Mouse (Mus musculus) spleen, adult 2 months (tissue): ENCODE data around the gene Plppr1. TPM values are rescaled to one million over a fixed set of nuclear protein-coding genes. Genes with fewer than 3 reads are reported as not detected.

Source experiments
- DNase-seq, 2 experiments: peaks; one replicate each; pipeline versions ENCODE4 v3.0.0 to v3.0.0-alpha.2; 2012 to 2021; ENCODE audit warnings: low spot score in 2 of 2, low read depth in 1 of 2
- H3K27ac ChIP-seq: fragments of 200-500 bp; 2 replicates; pipeline ENCODE4 v1.5.1; 2012; ENCODE audit warnings: low read length, inconsistent platforms; ENCODE audit not compliant: insufficient read depth
- H3K27me3 ChIP-seq: fragments of 200-500 bp; 2 replicates; pipeline ENCODE4 v1.6.1; 2012; ENCODE audit warnings: mild to moderate bottlenecking, moderate library complexity, low read length, inconsistent platforms; ENCODE audit not compliant: control insufficient read depth, insufficient read depth
- H3K36me3 ChIP-seq: fragments of 200-500 bp; 2 replicates; pipeline ENCODE4 v1.6.1; 2012; ENCODE audit warnings: mild to moderate bottlenecking, low read length, inconsistent platforms; ENCODE audit not compliant: control insufficient read depth, insufficient read depth
- H3K4me1 ChIP-seq: fragments of 200-500 bp; 2 replicates; pipeline ENCODE4 v1.6.1; 2011; ENCODE audit warnings: inconsistent platforms; ENCODE audit not compliant: control insufficient read depth, insufficient read depth, insufficient read length
- H3K4me3 ChIP-seq: fragments of 200-500 bp; 2 replicates; pipeline ENCODE4 v1.5.1; 2011; ENCODE audit warnings: mild to moderate bottlenecking, inconsistent platforms; ENCODE audit not compliant: insufficient read depth, insufficient read length; ENCODE audit errors: extremely low read depth
- CTCF ChIP-seq: fragments of 200-500 bp; IDR thresholded peaks from 2 replicates; pipeline ENCODE4 v1.5.1; 2011; ENCODE audit warnings: mild to moderate bottlenecking, inconsistent platforms; ENCODE audit not compliant: insufficient read depth, insufficient read length, insufficient replicate concordance; ENCODE audit errors: extremely low read depth
- POLR2A ChIP-seq: fragments of 200-500 bp; IDR thresholded peaks from 2 replicates; pipeline ENCODE4 v1.6.1; 2011; ENCODE audit warnings: low read depth, low read length, inconsistent platforms
- WGBS: fragments of 180-500 bp; shearing (Covaris S2); methylation state at CpG from one replicate; pipeline ENCODE4 v1.1.7; 2018; 5-methylcytosine and 5-hydroxymethylcytosine counted together
- polyA plus RNA-seq: library from polyadenylated mRNA; depleted of rRNA; stranded (reverse); fragments of >200 nt; gene quantifications from 2 replicates; pipeline ENCODE4 v1.2.3, GENCODE M21; 2012

Gene Plppr1
- polyA plus RNA-seq, 1 experiment: 0.16 TPM

- Histone ChIP-seq H3K36me3 (no peaks in the 10 kb centered on the region), H3K27ac (no peak overlapping the region), H3K4me3 (no peak overlapping the region), H3K4me1 (peaks cover 4% of the 10 kb centered on the region; the same call in 1 of the 2 replicates), H3K27me3 (no peaks in the 10 kb centered on the region)
- WGBS: 5% methylated on average over 2 of the region's 2 CpGs
- no peak for TF ChIP-seq POLR2A
- no peak for DNase-seq
Measured at GRCm38 (mm10) chr4:49245274-49245673, 186.2 kb downstream of the Plppr1 start.

DNA sequence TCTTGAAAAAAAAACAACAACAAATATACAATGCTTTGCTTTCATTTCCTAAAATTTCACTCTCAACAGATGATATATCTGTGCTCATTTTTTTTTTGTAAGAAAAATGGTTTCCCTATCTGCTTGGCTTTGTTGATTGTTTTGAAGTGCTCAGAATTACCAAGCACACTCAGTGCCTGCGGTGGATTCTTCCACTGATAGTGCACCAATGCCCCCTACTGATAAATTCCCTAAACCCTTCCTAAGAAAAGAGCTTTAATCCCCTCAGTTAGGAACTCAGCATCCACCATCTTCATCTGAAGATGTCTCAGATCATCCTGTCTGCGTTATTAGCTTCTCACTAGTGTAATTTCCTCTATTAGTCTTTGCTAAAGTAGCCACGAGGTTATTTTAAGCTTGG is 192.2 kb downstream of the Plppr1 start:
- WGBS: 37% methylated on average over 3 of the region's 3 CpGs
- no peak overlapping the region for H3K27ac ChIP-seq
- H3K4me1 ChIP-seq: no peaks in the 10 kb centered on the region
- no peak for DNase-seq
- no peaks in the 10 kb centered on the region for H3K36me3 ChIP-seq
- no peaks in the 10 kb centered on the region for H3K27me3 ChIP-seq
- TF ChIP-seq POLR2A (no peak), CTCF (no peak)
- H3K4me3 ChIP-seq: no peak overlapping the region

GRCm38 (mm10) chr4:49252169-49252568 is 193.1 kb downstream of the Plppr1 start:
- H3K27me3 ChIP-seq: no peaks in the 10 kb centered on the region
- no peak overlapping the region for H3K4me3 ChIP-seq
- no peak for DNase-seq
- H3K4me1 ChIP-seq: no peaks in the 10 kb centered on the region
- TF ChIP-seq CTCF: no peak
- TF ChIP-seq POLR2A: no peak
- H3K36me3 ChIP-seq: no peaks in the 10 kb centered on the region
- WGBS: 20% methylated on average over 3 of the region's 3 CpGs
- H3K27ac ChIP-seq: no peak overlapping the region

DNA sequence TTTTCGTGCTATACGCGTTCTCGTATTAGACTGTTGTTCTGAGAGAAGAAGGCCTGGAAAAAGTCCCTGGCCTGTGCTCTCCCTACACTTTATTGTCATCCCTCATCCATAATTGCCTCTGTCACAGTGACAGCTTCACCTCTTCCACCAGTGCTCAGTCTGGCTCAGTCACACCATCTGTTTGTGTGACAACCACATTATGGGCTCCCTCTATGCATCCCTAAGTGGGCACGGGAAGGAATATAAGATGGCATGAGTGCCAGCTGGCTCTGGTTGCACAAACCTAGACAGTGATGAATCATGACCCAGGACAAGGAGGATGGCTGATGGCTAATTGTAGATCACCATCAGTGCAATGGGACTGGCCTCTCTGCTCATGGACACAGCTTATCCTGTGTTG is 219.4 kb downstream of the Plppr1 start:
- WGBS: 94% methylated on average over 5 of the region's 5 CpGs
- H3K4me1 ChIP-seq: no peaks in the 10 kb centered on the region
- no peaks in the 10 kb centered on the region for H3K27me3 ChIP-seq
- DNase-seq: no peak
- no peak overlapping the region for H3K27ac ChIP-seq
- no peak for TF ChIP-seq CTCF
- TF ChIP-seq POLR2A: no peak
- no peaks in the 10 kb centered on the region for H3K36me3 ChIP-seq
- H3K4me3 ChIP-seq: no peak overlapping the region

DNA sequence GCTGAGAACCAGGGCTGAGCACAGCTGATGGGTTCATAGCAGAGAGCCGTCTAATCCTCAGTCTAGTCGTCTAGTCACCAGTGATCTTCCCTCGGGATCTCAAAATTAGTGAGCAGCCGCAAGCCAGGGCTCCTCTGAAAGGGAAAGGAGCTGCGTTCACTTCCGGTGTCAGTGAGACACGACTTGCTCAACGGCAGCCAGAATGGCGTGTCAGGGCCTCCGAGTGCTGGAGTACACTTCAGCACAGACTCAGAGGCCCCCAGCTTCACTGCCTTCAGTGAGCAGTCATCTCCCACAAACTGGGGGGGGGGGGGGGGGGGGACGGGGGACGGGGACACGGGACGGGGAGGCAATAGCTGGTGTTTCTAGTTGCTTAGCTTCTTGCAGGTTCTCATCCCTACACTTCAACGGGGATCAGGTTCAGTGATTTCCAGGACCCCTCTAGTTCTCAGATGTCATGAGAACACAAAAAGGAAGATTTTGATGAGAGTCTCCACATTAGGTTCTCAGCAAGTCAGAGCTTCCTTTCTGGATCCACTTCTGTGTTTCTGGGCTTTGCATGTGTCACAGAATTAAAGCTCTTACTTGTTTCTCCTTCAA is 225.7 kb downstream of the Plppr1 start:
- Histone ChIP-seq H3K4me3 (peak overlapping the region; percentile 36), H3K27me3 (no peaks in the 10 kb centered on the region), H3K36me3 (no peaks in the 10 kb centered on the region), H3K4me1 (no peaks in the 10 kb centered on the region), H3K27ac (peak overlapping the region; percentile 13; the same call in 1 of the 2 replicates)
- TF ChIP-seq POLR2A (no peak), CTCF (no peak)
- DNase-seq: peak in 1 of 2 experiments; percentile 18
- WGBS: 49% methylated on average over 14 of the region's 15 CpGs

GRCm38 (mm10) chr4:49285340-49286196 is 226.5 kb downstream of the Plppr1 start:
- Histone ChIP-seq H3K27ac (no peak overlapping the region), H3K27me3 (no peaks in the 10 kb centered on the region), H3K4me3 (no peak overlapping the region), H3K4me1 (no peaks in the 10 kb centered on the region), H3K36me3 (no peaks in the 10 kb centered on the region)
- peak in 1 of 2 experiments; percentile 6 for DNase-seq
- TF ChIP-seq CTCF (no peak), POLR2A (no peak)
- WGBS: 43% methylated on average over 15 of the region's 15 CpGs

DNA sequence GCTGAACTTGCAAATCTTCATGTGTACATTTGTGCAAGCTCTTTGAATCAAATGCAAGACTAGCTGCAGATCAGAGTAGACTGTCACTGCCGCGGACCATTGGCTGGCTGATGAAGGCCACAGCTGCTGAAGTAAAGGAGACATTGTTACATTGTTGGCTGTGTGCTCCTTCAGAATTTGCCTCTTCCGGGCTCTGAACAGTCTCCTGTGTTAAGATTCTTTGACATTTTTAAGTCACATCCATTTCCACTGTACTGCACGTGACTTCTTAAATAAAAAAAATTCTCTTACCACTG is 227.1 kb downstream of the Plppr1 start:
- 42% methylated on average over 4 of the region's 4 CpGs for WGBS
- Histone ChIP-seq H3K27ac (no peak overlapping the region), H3K27me3 (no peaks in the 10 kb centered on the region), H3K4me1 (no peaks in the 10 kb centered on the region), H3K4me3 (no peak overlapping the region), H3K36me3 (no peaks in the 10 kb centered on the region)
- TF ChIP-seq CTCF (no peak), POLR2A (no peak)
- no peak for DNase-seq
